Mouse (Mus musculus): Measurements from ENCODE around the gene Sec23a.
A peak's percentile ranks its signal among the peaks of the same experiment; 100 is the strongest.

DNA sequence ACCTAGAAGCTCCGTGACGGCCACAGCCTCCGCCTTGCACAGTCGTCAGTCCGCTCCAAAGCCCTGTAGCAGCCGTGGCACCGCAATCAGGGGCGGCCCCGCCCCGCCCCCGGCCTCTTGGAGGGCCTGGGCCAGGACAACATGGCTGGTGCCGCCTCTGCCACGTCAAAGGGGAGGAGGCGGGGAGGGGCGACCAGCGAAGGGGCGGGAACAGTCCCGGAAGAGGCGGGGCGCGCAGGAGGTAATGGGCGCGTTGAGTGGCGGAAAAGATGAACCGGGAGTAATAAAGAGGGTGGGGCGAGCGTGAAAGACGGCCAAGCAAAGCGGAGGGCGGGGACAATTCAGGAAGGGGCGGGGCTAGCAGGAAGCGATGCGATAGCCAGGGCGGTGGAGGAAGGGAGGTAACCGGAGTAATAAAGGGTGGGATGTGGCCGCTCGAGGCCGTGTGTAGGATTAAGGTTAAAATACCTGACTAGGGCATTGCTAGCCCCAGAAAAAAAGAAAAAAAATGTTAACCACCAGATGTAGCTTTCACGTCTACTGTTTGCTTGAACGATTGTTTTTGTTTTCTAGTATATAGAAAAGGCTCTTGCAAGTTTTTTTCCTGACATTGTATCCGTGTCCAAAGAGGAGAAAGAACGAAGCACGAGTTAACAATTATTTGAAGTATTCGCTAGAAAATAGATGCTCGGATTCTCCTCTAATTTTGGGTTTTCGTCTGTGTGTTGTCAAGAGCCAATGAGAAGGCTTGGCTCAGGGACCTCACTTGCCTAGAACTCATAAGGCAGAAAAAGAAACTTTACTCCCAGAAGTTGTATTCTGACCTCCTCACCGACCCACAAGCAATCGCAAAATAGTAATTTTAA is at the start of gene Sec23a:
- TF ChIP-seq CTCF (IDR thresholded peaks at IDR 0.05; ENCODE audit: borderline replicate concordance, extremely low read depth, insufficient read depth, insufficient read length) = no peak
- TF ChIP-seq POLR2A (IDR thresholded peaks at IDR 0.05; ENCODE audit: borderline replicate concordance, extremely low read depth, insufficient read depth, insufficient read length, poor library complexity, severe bottlenecking) = peak; percentile 74; the same call in 1 of the 2 replicates

All from brain, embryonic 14.5 days (tissue).